Mouse (Mus musculus): ENCODE measurements around the gene Gpi1.

Gpi1 gene

GRCm38 (mm10) chr7:34230116-34230515 is at the start of gene Gpi1:
Gpi1 (minus strand) TSS chr7:34230336.
- DNase-seq (ENCODE audit: low spot score): peak; percentile 90

GRCm38 (mm10) chr7:34277656-34278055 is 47.5 kb upstream of the Gpi1 start:
- DNase-seq (ENCODE audit: low spot score): no peak

GRCm38 (mm10) chr7:34276066-34276465 is 45.9 kb upstream of the Gpi1 start:
- no peak for DNase-seq (ENCODE audit: low spot score)

- no peak for DNase-seq (ENCODE audit: low spot score)
Measured at GRCm38 (mm10) chr7:34272465-34272864, 42.3 kb upstream of the Gpi1 start.

- DNase-seq (ENCODE audit: low spot score): no peak
Measured at GRCm38 (mm10) chr7:34268463-34268862, 38.3 kb upstream of the Gpi1 start.

GRCm38 (mm10) chr7:34266421-34266820 is 36.3 kb upstream of the Gpi1 start:
- DNase-seq (ENCODE audit: low spot score): no peak

- DNase-seq (ENCODE audit: low spot score): peak; percentile 51
Measured at GRCm38 (mm10) chr7:34265876-34266346, 35.8 kb upstream of the Gpi1 start.

GRCm38 (mm10) chr7:34263437-34263836 is 33.3 kb upstream of the Gpi1 start:
- no peak for DNase-seq (ENCODE audit: low spot score)

- DNase-seq (ENCODE audit: low spot score): no peak
Measured at GRCm38 (mm10) chr7:34258407-34258806, 28.3 kb upstream of the Gpi1 start.

GRCm38 (mm10) chr7:34257279-34257678 is 27.1 kb upstream of the Gpi1 start:
- no peak for DNase-seq (ENCODE audit: low spot score)

GRCm38 (mm10) chr7:34255916-34256315 is 25.8 kb upstream of the Gpi1 start:
- DNase-seq (ENCODE audit: low spot score): no peak

- no peak for DNase-seq (ENCODE audit: low spot score)
Measured at GRCm38 (mm10) chr7:34255137-34255536, 25.0 kb upstream of the Gpi1 start.

GRCm38 (mm10) chr7:34252030-34252429 is 21.9 kb upstream of the Gpi1 start:
- no peak for DNase-seq (ENCODE audit: low spot score)

GRCm38 (mm10) chr7:34250738-34251137 is 20.6 kb upstream of the Gpi1 start, which contains the start of gene Gm6096:
Gm6096 (plus strand) TSS chr7:34251038.
- no peak for DNase-seq (ENCODE audit: low spot score)

GRCm38 (mm10) chr7:34246870-34247499 is 16.8 kb upstream of the Gpi1 start:
- no peak for DNase-seq (ENCODE audit: low spot score)

GRCm38 (mm10) chr7:34242176-34242575 is 12.0 kb upstream of the Gpi1 start:
- no peak for DNase-seq (ENCODE audit: low spot score)

- DNase-seq (ENCODE audit: low spot score): no peak
Measured at GRCm38 (mm10) chr7:34238086-34238485, 8.0 kb upstream of the Gpi1 start.

GRCm38 (mm10) chr7:34235602-34236001 is 5.5 kb upstream of the Gpi1 start:
- no peak for DNase-seq (ENCODE audit: low spot score)

- peak; percentile 52 for DNase-seq (ENCODE audit: low spot score)
Measured at GRCm38 (mm10) chr7:34234610-34235561, 4.8 kb upstream of the Gpi1 start.

GRCm38 (mm10) chr7:34233909-34234609 is 3.9 kb upstream of the Gpi1 start:
- DNase-seq (ENCODE audit: low spot score): peak; percentile 100

- DNase-seq (ENCODE audit: low spot score): no peak
Measured at GRCm38 (mm10) chr7:34232785-34233725, 2.9 kb upstream of the Gpi1 start.

Data from embryo, embryonic 10 days (tissue).